Mouse (Mus musculus) G1E (cell line): ENCODE measurements around the gene Ptprcap.

ENCODE experiments used
- CTCF ChIP-seq: IDR thresholded peaks from 2 replicates; pipeline ENCODE4 v1.5.1; 2012; ENCODE audit warnings: low read depth, low read length, inconsistent platforms, mixed read lengths
- POLR2AphosphoS5 ChIP-seq: IDR thresholded peaks from 2 replicates; pipeline ENCODE4 v1.6.1; 2012; ENCODE audit warnings: low read depth, low read length, inconsistent platforms; ENCODE audit not compliant: insufficient replicate concordance

GRCm38 (mm10) chr19:4149283-4149682 is 4.1 kb upstream of the Ptprcap start:
- no peak for TF ChIP-seq CTCF
- TF ChIP-seq POLR2AphosphoS5, result no peak
